Mouse (Mus musculus) ovary, postnatal 36 days (tissue): ENCODE results near the gene Smpd3.

Source experiments
- DNase-seq: peaks from one replicate; pipeline ENCODE4 v3.0.0; 2022; ENCODE audit warnings: low spot score, mixed read lengths

Smpd3 gene

GRCm38 (mm10) chr8:106337852-106338521 lies at the start of gene Smpd3:
Gene Smpd3, minus strand, starts transcription at chr8:106337988.
- peak; percentile 98 for DNase-seq

GRCm38 (mm10) chr8:106381026-106381425 lies 43.2 kb upstream of the Smpd3 start:
- DNase-seq, result no peak

- no peak for DNase-seq
These were observed 41.6 kb upstream of the Smpd3 start for GRCm38 (mm10) chr8:106379357-106379756.

DNA sequence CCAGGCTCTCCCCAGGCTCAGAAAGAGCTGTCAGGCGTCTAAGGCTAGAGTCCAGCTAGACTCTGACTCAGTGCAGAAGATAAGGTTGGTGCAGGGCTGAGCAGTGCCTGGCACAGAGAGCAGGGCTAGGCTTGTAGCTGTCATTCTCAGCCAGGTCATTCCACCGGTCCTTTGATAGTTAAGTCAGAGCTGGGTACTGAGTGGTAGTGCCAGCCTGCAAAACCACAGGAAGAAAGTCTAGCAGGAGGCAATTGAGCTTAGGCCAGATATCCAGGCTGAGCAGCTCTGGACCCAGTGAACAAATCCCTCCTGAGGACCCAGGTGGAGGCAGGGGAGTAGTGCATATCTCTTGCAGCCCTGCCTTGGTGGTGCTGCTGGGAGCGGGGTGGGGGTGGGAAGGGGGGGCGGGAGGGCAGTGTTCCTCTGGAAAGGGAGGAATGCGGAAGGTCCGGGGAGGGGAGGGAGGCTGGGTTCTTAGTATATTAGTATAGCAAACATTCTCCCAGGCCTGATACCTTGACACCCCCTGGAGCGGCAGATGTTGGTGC lies 40.8 kb upstream of the Smpd3 start:
- DNase-seq, result no peak

DNA sequence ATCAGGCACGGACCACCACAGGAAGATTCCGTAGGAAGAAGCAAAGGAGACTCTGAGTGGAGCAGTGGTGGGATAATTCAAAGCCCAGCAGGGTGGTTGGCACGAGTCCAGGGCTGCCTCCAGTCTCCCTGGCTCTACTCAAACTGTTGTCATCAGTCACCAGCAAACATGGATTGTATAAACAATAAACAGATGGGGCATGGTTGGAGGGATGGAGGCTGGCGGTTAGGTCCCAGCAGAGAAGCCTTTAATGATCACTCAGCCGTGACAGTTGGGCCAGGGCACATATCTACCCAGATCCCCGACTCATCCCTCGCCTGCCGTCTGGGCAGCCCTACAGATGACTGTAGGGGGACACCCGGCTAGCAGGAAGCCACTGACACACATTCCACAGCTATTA lies 39.1 kb upstream of the Smpd3 start:
- DNase-seq, result no peak

- no peak for DNase-seq
These were observed 38.2 kb upstream of the Smpd3 start for GRCm38 (mm10) chr8:106375957-106376356.

DNA sequence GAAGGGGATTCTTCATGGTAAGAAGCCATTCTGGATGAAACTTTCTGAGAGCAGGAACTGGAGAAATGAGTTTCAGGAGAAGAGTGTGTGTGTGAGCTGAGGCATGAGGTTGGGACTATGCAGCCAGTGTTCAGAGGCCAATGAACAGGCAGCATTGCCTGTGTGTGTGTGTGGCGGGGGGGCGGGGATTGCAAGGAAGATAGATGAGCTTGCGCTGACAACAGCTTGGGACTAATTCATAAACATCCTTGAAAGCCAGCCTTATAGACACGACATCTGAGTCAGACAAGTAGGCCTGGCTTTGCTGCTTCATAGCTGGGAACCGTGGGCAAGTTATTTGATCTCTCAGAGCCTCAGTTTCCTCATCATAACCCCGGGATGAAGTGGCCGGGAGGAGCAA lies 31.3 kb upstream of the Smpd3 start:
- DNase-seq, result no peak

DNA sequence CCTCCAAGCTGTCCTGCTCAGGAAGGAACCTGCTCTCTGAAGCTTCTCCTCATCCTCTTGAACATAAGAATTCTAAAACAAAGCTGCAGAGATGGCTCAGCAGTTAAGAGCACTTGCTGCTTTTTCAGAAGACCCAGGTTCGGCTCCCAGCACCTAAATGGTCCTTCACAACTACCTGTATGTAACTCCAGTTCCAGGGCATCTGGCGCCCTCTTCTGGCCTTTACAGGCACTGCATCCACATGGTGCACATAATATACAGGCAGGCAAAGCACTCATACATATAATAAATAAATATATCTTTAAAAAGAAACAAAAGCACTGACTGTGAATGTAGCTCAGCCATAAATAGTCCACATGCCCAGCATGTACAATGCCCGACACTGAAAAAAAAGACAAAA lies 30.7 kb upstream of the Smpd3 start:
- DNase-seq, result no peak

GRCm38 (mm10) chr8:106364837-106365236 lies 27.0 kb upstream of the Smpd3 start:
- DNase-seq, result no peak

GRCm38 (mm10) chr8:106364278-106364677 lies 26.5 kb upstream of the Smpd3 start:
- no peak for DNase-seq

GRCm38 (mm10) chr8:106363321-106363720 lies 25.5 kb upstream of the Smpd3 start:
- no peak for DNase-seq

- no peak for DNase-seq
These were observed 22.0 kb upstream of the Smpd3 start for GRCm38 (mm10) chr8:106359650-106360338.

- no peak for DNase-seq
These were observed 13.3 kb upstream of the Smpd3 start for GRCm38 (mm10) chr8:106351135-106351534.

DNA sequence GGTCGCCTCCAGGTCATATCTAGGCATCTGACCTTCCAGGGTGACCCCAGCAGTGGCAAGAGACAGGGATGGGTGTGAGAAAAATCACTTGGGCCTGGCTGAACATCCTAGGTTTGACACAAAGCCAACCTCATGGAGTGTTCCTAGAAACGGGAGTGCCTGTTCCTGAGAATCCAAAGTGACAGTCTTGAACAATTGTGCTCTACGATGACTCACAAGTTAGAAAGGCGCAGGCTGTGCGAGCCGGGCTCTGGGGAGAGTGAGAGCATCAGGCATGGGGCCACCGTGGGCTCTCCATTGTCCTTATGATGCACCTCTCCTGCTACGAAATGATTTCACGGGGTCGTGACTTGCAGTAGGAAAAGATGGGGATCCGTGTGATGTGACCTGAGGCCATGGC lies 11.6 kb upstream of the Smpd3 start:
- no peak for DNase-seq

GRCm38 (mm10) chr8:106346123-106346522 lies 8.3 kb upstream of the Smpd3 start:
- DNase-seq, result no peak

DNA sequence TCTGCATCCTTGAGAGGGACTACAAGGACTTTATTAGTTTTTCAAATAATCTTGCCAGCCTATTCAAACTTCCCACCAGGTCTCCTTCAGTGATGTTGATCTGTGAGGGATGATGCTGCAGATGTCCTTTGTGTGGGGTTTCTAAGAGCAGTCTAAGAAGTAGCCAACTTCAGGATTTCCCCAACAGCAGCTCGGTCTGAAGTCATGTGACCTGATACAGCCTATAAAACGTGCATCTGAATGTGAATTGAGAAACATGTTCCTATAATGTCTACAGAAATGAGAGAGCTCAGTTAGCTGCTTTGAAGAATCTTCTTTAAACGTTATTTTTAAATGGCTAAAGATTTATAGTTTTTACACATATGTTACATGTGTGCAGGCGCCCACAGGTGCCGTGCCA lies 5.7 kb upstream of the Smpd3 start:
- DNase-seq, result no peak

DNA sequence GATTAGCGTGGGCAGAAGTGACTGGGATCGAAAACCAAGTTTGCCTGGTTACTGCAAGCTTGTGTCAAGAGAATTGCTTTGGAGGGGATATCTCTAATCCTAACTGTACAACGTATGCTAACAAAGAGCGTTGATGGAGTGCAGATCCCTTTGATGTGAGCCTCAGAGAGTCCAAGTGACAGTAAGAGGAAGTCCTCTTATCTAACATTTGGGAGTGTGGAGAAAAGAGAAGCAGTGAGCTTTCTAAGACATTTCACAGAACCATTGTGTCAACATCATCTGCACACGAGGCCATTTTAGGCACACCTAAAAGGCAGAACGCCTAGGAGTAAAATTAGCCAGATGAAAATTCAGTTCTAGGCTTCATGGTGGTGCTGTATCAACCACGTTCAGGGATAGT lies 5.0 kb upstream of the Smpd3 start:
- no peak for DNase-seq

DNA sequence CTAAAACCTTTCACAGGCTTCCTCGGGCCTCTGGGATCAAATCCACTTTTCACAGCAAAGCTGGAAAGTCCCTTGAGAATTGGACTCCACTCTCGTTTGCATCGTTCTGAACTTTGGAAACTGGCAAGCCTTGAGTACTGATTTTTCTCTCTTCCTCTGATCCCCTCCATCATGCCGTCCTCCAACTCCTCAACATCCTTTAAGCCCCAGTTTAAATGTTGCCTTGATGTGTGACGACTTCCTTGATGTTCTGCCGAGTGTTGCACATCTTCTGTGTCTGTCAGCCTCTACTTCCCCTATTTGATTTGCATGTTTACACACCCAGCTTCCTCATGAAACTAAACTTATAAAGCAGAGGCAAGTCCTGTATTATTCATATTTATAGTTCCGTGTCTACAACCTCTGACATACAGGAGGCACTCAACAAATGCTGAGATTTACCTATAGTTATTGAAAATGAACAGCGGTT lies 987 bp upstream of the Smpd3 start:
- no peak for DNase-seq

DNA sequence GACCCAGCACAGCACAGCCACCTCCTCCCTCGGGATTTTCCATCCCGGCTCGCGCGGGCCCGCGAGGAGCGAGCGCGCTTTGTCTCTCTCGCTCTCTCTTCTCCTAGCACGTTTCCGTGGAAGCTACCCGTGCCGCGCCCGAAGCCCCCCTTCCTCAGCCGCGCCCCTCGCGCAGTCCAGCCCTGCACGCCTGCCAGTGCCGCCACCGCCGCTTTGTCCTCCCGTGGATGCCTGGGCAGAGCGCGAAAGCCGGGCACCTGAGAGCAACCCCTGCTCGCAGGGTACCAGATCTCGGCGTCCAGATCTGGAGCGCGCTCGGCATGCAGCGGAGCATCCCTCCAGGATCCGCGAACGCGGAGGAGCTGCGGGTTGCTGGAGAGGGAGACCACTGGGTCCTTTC lies 1.2 kb downstream of the Smpd3 start:
- peak; percentile 14 for DNase-seq

- no peak for DNase-seq
These were observed 1.8 kb downstream of the Smpd3 start for GRCm38 (mm10) chr8:106336031-106336430.

DNA sequence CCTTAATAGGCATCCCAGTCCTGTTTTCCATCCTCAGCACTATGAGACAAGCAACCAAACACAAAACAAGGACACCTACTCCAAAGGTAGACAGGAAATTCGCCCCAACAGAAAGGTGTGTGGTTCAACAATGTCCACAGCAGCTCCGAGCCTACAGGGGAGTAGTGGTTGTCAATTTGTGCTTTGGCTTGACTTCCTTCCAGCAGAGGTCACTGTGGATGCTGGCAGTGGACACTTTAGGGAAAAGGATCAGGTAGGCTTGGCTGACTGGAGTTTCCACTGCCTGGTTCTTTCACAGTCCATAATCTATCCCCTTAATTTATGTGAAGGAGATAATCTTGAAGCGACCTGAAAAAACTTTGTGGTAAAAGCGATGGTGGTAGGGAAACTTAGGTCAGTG lies 2.6 kb downstream of the Smpd3 start:
- DNase-seq, result no peak

GRCm38 (mm10) chr8:106333346-106333745 lies 4.4 kb downstream of the Smpd3 start:
- DNase-seq, result no peak

- no peak for DNase-seq
These were observed 5.3 kb downstream of the Smpd3 start for GRCm38 (mm10) chr8:106332498-106332897.

DNA sequence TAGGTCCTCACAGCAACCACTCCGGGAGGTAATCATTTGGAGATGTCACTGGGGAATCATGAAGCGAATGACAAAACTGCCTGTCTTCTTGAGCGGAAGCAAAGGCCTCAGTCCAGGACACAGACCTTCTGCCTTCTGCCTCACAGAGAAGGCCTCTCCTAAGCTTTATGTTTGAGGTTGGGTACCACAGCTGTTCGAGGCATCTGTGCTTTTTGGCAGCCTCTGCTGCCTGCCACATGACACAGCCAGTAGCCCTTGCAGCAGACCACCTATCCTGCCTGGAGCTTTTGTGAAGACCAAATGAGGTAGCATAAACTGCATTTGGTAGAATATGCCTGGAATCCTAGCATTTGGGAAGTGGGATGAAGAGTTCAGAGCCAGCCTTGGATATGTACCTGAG lies 11.2 kb downstream of the Smpd3 start:
- DNase-seq, result no peak
